Mouse (Mus musculus): Measurements from ENCODE around the gene Cox6a2.

The Cox6a2 gene

GRCm38 (mm10) chr7:128206152-128206551, at the start of gene Cox6a2:
Gene Cox6a2 (minus strand): TSS chr7:128206387.
- no peak for DNase-seq (ENCODE audit: low spot score)

DNA sequence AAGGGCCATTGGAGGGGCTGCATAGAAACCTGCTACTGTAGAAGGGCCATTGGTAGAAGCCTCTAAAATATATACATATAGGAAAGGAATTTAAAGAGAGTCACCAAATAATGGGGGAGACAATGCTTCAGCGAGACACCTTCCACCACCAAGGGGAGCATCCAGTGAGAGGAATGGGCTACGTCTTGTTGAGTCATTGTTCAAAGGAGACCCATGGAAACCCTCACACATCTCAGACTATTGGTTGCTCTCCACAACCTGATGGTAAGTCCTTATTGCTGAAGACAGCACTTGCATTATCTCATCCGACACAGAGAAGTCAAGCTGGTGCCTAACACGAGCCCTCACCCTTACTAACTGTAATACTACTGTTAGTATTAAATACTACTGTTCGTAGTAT, 49.6 kb upstream of the Cox6a2 start:
- DNase-seq (ENCODE audit: low spot score), result no peak

DNA sequence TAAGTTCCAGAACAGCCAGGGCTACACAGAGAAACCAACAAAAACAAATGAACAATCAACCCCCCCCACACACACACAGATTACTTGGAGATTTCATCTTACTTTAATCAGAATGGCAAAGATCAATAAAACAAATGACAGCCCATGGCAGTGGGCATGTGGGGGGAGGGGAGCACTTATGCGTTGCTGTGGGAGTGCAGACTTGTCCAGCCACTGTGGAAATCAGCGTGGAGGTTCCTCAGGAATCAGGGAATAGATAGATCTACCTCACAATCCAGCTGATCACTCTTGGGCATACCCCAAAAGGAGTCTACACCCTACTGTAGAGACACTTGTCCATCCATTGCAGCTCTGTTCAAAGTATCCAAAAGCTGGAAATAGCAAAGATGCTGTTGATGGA, 48.8 kb upstream of the Cox6a2 start:
- DNase-seq (ENCODE audit: low spot score), result no peak

GRCm38 (mm10) chr7:128252609-128253008, 46.4 kb upstream of the Cox6a2 start:
- DNase-seq (ENCODE audit: low spot score), result peak; percentile 70

- peak; percentile 35 for DNase-seq (ENCODE audit: low spot score)
Observed at GRCm38 (mm10) chr7:128251946-128252345, 45.8 kb upstream of the Cox6a2 start.

- no peak for DNase-seq (ENCODE audit: low spot score)
Observed at GRCm38 (mm10) chr7:128249998-128250397, 43.8 kb upstream of the Cox6a2 start.

GRCm38 (mm10) chr7:128248081-128249042, 42.2 kb upstream of the Cox6a2 start:
- DNase-seq (ENCODE audit: low spot score), result no peak

DNA sequence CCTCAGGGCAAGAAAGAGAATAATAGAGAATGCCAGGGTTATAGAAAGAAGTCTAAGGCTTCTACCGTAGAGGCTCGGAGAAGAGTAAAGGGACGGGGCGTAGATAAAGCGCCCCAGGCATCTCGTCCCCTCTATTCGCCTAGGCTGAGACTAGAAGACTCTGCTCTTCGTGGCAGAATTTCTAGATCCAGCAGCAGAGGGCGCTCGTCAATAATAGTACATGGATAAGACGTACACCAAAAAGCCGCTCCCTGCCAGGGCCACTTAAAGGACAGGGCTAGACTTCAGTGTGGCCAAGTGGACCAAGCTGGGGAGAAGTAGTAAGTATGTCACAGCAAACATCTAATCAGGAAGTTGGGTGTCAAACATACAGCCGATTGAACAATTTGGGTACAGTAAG, 41.3 kb upstream of the Cox6a2 start:
- peak; percentile 93 for DNase-seq (ENCODE audit: low spot score)

DNA sequence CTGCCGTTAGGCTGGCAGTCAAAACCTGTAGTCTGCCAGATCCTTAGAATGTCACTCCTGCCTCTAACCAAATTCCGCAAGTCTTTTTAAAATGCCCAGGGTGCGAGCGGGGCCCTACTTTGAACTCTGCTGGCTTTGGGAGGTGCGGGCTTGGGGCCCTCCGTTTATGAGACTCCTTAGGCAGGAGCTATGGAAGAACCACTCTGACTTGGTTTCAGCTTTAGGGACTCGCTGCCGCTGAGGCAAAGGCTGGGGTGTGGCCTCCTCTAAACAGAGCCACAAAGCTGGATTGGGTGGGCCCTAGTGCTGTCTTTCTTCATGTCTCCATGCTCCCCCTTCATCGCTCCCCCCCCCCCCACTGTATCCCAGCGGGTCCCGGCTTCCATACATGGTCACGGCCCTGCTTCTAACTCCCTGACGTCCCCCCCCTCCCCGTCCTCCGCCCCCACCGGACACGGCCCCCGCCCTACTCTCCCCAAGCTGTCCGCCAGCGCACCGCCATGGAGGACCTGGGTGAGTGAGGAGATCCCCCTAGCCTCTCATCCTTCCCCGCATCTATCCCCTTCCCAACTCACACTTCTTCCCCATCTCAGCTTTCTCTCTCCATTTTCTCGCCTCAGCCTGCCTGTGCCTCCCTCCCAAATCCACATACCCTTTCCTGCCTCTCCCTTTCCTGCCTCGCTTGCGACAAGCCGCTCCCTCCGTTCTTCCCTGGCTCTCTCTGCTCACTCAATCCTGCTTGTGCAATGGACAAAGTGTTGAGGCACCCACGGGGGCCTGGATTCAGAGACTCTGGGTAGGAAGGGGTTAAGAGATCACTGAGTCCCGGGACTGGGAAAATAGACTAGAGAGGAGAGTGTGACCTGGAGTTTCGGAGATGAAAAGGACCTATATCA, 40.6 kb upstream of the Cox6a2 start, which contains the start of gene Tgfb1i1:
TSS of gene Tgfb1i1 (plus strand) at position 317 of the 896 bp plus-strand sequence.
- peak; percentile 77 for DNase-seq (ENCODE audit: low spot score)

DNA sequence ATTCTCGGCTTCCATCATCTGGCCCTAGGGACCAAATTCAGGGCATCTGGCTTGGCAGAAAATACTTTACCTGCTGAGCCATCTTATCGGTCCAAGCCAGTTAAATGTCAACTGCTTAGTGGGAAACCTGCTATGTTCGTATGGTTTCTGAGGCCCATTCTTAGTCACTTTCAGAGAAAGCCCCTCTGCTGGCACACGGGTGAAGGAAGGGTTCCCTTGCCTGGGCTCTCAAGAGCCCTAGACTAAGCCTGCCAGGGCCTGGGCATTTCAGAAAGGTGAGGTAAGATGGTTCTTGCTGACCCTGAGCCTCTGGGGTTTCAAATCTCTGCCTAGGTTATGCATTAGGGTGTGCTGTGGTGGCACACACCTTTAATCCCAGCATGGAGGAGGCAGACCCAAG, 39.4 kb upstream of the Cox6a2 start:
- no peak for DNase-seq (ENCODE audit: low spot score)

- no peak for DNase-seq (ENCODE audit: low spot score)
Observed at GRCm38 (mm10) chr7:128244410-128245025, 38.3 kb upstream of the Cox6a2 start.

DNA sequence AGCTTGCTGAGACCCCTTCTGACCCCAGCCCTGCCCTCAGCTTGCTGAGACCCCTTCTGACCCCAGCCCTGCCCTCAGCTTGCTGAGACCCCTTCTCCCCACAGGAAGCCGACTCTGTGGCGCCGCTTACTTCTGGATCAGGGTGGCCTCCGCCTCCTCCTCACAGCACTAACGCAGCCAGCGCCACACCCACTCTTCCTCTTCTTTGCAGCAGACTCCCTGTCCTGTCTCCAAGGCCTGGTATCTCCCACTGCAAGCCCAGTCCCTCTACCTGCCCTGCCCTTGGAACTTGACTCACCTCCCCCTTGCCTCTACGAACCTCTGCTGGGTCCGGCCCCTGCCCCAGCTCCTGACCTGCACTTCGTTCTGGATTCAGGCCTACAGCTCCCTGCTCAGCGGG, 37.7 kb upstream of the Cox6a2 start:
- no peak for DNase-seq (ENCODE audit: low spot score)

DNA sequence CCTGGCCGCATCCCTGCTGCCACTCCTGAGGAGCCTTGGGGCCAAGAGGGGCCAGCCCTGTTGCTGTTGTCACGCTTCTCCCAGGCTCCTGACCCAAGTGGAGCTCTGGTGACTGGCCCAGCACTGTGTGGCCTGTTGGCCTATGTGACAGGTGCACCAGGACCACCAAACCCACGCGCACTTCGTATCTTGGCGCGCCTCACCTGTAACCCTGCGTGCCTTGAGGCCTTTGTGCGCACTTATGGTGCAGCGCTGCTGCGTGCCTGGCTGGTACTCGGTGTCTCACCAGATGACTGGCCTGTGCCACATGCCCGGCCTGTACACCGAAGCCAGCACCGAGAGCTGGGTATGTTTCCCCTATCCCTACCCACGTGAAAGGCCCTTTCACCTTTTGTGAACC, 36.1 kb upstream of the Cox6a2 start:
- no peak for DNase-seq (ENCODE audit: low spot score)

DNA sequence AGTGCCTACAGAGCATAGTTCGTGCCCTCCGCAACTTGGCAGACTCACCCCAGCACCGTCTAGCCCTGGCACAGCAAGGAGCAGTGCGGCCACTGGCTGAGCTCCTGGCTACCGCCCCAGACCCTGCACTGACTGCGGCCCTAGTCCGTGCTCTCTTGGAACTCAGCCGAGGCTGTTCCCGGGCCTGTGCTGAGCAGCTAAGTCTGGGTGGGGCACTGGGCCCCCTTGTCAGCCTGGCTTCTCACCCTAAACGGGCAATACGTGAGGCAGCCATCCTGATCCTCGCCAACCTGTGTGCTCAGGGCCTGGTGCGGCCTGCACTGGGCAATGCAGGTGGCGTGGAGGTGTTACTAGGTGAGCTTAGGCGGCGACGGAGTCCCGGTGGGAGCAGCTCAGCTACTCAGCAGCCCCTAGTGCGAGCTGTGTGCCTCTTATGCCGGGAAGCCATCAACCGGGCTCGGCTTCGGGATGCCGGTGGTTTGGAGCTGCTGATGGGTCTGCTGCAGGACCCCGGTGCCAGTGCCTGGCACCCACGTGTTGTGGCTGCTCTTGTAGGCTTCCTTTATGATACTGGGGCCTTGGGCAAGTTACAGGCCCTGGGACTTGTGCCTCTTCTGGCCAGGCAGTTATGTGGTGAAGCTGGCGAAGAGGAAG, 34.1 kb upstream of the Cox6a2 start:
- DNase-seq (ENCODE audit: low spot score), result no peak

GRCm38 (mm10) chr7:128238991-128239390, 32.8 kb upstream of the Cox6a2 start:
- peak; percentile 66 for DNase-seq (ENCODE audit: low spot score)

- peak; percentile 100 for DNase-seq (ENCODE audit: low spot score)
Observed at GRCm38 (mm10) chr7:128237927-128238778, 32.0 kb upstream of the Cox6a2 start, which contains the start of gene 9130023H24Rik. Gene 9130023H24Rik (minus strand): TSS chr7:128238031.

GRCm38 (mm10) chr7:128237593-128237926, 31.4 kb upstream of the Cox6a2 start:
- DNase-seq (ENCODE audit: low spot score), result no peak

GRCm38 (mm10) chr7:128236856-128237592, 30.8 kb upstream of the Cox6a2 start, which contains the start of gene Armc5:
Gene Armc5 (plus strand): TSS chr7:128237342.
- peak; percentile 92 for DNase-seq (ENCODE audit: low spot score)

DNA sequence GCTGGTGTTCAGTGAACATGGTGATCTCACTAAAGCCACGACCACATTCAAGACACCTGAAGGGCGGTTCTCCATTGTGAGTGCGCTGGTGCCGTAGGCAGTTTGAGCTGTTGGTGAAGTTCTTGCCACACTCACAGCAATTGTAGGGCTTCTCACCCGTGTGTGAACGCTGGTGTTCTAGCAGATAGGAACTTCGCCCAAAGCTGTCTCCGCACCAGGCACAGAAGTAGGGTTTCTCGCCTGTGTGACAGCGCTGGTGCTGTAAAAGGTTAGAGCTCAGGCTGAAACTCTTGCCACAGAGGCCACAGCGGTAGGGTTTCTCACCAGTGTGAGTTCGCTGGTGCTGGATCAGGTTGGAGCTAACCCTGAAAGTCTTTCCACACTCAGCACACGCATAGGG, 30.2 kb upstream of the Cox6a2 start:
- DNase-seq (ENCODE audit: low spot score), result peak; percentile 45

DNA sequence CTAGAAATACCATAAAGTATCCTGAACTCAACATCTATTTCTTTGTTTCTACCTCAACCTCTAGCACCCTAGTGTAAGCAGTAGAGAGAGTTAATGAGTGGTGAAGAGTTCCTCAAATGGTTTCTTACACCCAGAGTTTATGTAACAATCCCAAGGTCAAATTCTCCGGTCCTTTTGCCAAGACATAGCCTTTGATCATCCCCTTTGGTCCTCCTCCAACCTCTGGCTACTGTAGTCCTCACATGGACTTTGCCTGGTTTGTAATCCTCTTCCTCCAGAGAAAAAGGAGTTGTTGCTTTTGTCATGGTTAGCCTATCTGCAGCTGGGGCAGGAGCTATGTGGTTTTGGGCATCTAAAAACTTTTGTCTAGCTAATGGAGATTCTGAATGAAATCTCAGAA, 29.3 kb upstream of the Cox6a2 start:
- DNase-seq (ENCODE audit: low spot score), result no peak
